Mouse (Mus musculus) Patski (cell line): ENCODE data around the gene Cyp24a1. TPM values are rescaled to one million over a fixed set of nuclear protein-coding genes. Genes with fewer than 3 reads are reported as not detected.
"Not testable (repeated sequence)": the region's sequence is repeated elsewhere in the genome, so short reads cannot be mapped to it uniquely, and the experiment has no call there.

Source experiments
- ATAC-seq: fragments of 100-300 bp; one replicate; pipeline ENCODE4 v1.8.0; 2021
- CTCF ChIA-PET: fragments of 350-600 bp; sonication (Branson Sonifier 250); formaldehyde crosslinking; loops from one replicate; lab custom pipeline; 2022; ENCODE audit warnings: inconsistent platforms; lab: Charles Lee
- POLR2A ChIA-PET: fragments of 350-600 bp; sonication (Branson Sonifier 250); formaldehyde crosslinking; loops from one replicate; lab custom pipeline; 2022; ENCODE audit warnings: antibody characterized with exemption, inconsistent platforms; lab: Charles Lee
- DNase-seq: peaks from one replicate; pipeline ENCODE4 v3.0.0-alpha.2; 2011; ENCODE audit warnings: low read depth, low spot score
- H3K27me3 ChIP-seq: fragments of 371-371 bp; one replicate; pipeline ENCODE4 v1.5.1; 2021
- CTCF ChIP-seq: fragments of 100-300 bp; IDR thresholded peaks from one replicate; pipeline ENCODE4 v1.5.1; 2021
- in situ Hi-C: fragments of 300-500 bp; cut with MboI; formaldehyde crosslinking; loops from 3 replicates; pipeline ENCODE4 v1.11.1; 2018; ENCODE audit warnings: low pct_unique_long_range_greater_than_20kb, mixed read lengths
- polyA plus RNA-seq: library from polyadenylated mRNA; unstranded; gene quantifications from one replicate; pipeline ENCODE4 v1.2.3, GENCODE M21; 2021

Cyp24a1 gene
- polyA plus RNA-seq, 1 experiment from 2014 or later = 0.19 TPM

DNA sequence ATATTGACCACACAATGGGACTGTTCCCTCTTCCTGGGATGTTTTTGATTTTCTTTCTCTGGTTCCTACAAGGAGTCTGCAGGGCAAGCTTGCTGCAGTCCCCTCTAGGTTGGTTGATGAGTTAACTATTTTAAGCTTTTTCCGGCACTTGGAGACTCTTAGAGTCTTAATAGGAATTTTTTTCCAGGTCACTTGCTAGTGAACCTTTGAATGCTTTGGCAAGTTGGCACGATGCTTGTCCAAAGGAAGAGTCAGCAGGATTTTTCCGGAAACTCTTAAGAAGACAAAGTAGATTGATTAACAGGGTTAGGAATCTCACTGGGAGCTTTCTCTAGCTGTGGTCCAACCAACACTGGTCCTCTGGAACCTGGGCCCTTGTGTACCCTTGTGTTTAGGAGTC is 21.8 kb downstream of the Cyp24a1 start:
- CTCF ChIA-PET = interaction anchor here (0.8 to 1.3 kb wide), 8 partner anchors 9 to 35 kb away, joined by 3 to 7 read pairs (median 3); no protein-coding TSS in a partner anchor
- in situ Hi-C loops = no loop called here
- no peaks in the 10 kb centered on the region for H3K27me3 ChIP-seq
- ATAC-seq (peak; percentile 82), DNase-seq (no peak)
- POLR2A ChIA-PET = no interaction called here
- TF ChIP-seq CTCF = no peak

DNA sequence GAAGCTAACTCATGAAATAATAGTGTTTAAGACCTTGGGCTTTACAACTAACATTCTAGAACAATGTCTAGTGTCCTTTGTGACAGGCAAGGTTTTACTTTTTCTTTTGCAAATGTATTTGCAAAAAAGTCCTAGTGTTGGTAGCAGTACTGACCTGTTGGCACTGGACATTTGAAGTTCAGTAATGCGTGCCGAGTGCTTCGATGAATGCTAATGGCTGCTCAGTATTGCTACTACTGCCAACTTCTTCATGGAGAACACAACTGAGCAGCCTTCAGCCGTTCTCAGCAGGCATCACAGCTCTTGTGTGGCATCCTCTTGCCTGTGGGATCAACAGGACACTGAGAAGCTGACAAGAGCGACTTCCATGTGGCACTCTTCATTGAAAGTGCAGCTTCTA is 22.8 kb downstream of the Cyp24a1 start:
- no peaks in the 10 kb centered on the region for H3K27me3 ChIP-seq
- DNase-seq (no peak), ATAC-seq (no peak)
- TF ChIP-seq CTCF = no peak
- ChIA-PET CTCF (interaction anchor here (1.8 to 1.9 kb wide), 2 partner anchors 23 to 34 kb away, joined by 5 to 6 read pairs; no protein-coding TSS in a partner anchor), POLR2A (interaction anchor here (0.7 kb wide), 1 partner anchor 10 kb away, joined by 3 read pairs; no protein-coding TSS in a partner anchor)
- in situ Hi-C loops = no loop called here

DNA sequence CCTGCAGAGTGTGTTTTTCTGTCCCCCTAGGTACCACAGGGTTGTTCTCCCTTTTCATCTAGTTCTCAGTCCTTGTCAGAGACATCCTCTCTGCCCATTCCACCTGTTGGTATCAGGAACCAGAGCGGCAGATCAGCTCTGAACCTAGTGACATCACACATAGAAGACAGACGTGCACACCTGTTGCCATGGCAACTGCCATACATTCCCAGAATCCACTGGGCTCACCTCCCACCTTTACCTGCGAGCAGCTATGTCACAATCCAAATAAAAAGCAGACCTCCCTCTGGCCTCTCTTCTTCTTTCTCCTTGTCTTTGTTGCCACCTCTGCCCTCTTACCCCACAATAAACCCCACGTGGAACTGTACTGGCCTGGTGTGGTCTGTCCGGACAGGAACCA is 26.4 kb downstream of the Cyp24a1 start:
- POLR2A ChIA-PET = interaction anchor here (0.6 to 1.0 kb wide), 2 partner anchors 37 to 834 kb away, joined by 3 to 4 read pairs; no protein-coding TSS in a partner anchor
- in situ Hi-C loops = no loop called here
- DNase-seq = no peak
- no peak for ATAC-seq
- H3K27me3 ChIP-seq = no peaks in the 10 kb centered on the region
- CTCF ChIA-PET = interaction anchor here (2.5 to 3.1 kb wide), 2 partner anchors 21 to 37 kb away, joined by 7 to 10 read pairs; no protein-coding TSS in a partner anchor
- no peak for TF ChIP-seq CTCF

DNA sequence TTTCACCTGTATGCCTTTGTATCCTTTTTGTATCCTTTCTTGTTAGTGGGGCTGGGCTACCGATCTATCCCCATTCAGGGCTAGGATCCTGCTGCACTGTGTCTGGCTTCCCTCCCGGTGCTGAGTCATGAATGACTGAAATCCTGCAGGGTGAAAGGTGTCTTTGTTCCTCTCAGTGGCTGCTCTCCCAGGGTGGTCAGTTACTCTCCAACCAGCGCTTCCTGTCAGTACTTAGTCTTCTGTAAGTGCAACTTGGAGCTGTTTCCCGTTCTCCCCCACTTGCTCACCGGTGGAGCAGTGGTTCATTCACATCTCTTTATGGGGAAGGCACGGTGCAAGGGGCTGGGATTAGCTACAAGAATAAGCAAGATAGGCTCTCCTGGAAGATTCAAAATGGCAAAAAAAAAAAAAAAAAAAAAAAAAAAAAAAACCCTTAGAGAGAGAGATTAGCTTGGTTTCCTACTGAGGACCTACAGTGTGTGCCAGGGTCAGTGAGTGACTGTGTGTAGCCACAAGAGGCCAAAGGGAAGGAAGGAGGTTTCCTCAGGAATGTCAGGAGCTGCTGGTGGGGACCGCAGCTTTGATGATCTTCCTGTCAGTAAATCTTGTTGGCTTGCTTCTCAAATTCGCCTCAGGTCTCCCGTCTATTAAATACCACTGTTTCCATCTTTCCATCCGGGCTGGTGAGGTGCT is 27.2 kb downstream of the Cyp24a1 start:
- ATAC-seq (peak; percentile 89), DNase-seq (peak; percentile 85)
- no peaks in the 10 kb centered on the region for H3K27me3 ChIP-seq
- in situ Hi-C loops = no loop called here
- POLR2A ChIA-PET = no interaction called here
- TF ChIP-seq CTCF = no peak
- CTCF ChIA-PET = interaction anchor here (0.9 to 3.1 kb wide), 4 partner anchors 20 to 47 kb away, joined by 3 to 10 read pairs (median 6); no protein-coding TSS in a partner anchor

DNA sequence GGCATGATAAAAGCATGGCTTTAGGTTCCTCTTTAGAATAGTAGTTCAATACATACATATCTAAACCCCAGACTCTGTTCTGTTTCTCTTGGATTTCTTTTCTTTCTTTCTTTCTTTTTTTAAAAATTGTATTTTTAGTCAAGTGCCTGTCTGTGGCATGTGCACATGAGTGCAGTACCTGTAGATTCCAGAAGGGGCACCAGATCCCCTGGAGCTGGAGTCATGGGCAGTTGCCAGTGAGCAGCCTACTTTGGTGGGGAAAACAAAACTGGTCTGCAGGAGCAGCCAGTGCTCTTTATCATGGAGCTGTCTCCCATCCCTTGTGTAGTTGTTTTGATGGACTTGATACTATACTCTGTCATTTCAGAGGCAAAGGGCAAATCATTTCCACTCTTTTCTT is 28.9 kb downstream of the Cyp24a1 start:
- POLR2A ChIA-PET = no interaction called here
- no peak for TF ChIP-seq CTCF
- CTCF ChIA-PET = interaction anchor here (1.0 to 3.1 kb wide), 3 partner anchors 14 to 39 kb away, joined by 3 to 10 read pairs (median 4); no protein-coding TSS in a partner anchor
- ATAC-seq = no peak
- no peaks in the 10 kb centered on the region for H3K27me3 ChIP-seq
- in situ Hi-C loops = no loop called here
- DNase-seq = no peak

DNA sequence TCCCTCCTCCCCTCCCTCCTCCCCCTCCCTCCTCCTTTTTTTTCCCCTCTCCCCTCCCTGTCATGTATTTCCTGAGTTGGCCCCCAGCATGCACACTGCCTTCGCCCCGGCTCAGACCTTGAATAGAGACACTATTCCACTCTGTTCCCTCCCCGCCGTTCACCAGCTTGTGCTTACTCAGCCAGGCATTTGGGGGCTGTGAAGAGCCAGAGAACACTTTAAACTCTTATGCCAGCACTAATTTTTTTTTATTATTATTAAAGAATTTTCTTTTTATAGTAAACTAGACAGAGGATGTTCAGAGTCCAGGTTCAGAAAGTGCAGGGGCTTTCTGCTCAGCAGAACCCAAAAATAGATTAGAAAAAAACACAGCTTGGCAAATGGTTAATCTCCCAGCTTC is 32.1 kb downstream of the Cyp24a1 start:
- no peak for TF ChIP-seq CTCF
- ChIA-PET CTCF (interaction anchor here (0.7 to 1.0 kb wide), 2 partner anchors 15 to 22 kb away, joined by 3 read pairs; no protein-coding TSS in a partner anchor), POLR2A (no interaction called here)
- ATAC-seq = no peak
- no peaks in the 10 kb centered on the region for H3K27me3 ChIP-seq
- in situ Hi-C loops = no loop called here
- no peak for DNase-seq

DNA sequence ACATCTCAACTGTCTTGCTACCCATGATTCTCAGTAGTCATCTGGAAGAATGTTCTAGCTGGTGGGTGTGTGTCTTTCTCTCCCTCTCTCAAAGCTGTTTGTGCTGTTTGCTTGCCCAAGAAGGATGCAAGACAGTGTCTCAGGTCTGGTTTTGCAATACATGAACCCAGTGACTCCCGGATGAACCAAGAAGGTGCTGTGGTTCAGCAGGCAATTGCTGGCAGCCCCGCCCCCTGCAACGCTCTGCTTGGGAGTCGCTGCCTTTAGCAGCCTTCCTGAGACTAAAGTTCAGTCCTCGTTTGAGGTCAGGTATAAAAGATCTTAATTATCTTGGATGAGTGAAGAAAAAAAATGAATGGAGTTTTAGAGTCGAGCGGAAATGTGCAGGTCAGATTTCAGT is 35.3 kb downstream of the Cyp24a1 start:
- H3K27me3 ChIP-seq = no peaks in the 10 kb centered on the region
- CTCF ChIA-PET = interaction anchor here (1.3 kb wide), 1 partner anchor 50 kb away, joined by 3 read pairs; no protein-coding TSS in a partner anchor
- no peak for ATAC-seq
- POLR2A ChIA-PET = no interaction called here
- no peak for DNase-seq
- no peak for TF ChIP-seq CTCF
- in situ Hi-C loops = no loop called here

DNA sequence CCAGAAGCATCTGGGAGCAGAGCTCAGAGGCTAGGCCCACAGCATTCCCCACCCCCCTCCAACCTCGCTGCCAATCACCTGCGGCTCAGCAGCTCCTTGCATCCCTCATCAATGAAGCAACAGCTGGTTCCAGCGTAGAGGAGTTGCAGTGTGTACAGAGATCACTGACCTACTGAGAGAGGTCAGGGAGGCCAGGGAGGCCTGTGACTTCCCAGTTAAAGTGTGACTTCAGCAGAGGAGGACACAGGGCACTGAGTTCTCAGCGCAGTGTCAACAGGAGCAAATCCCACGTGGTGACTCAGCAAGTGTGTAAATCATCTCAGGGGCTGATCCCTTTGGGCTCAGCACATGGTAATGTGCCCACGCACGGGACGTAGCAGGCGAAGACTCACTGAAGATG is 37.1 kb downstream of the Cyp24a1 start:
- ChIA-PET CTCF (interaction anchor here (0.7 to 1.7 kb wide), 3 partner anchors 40 to 138 kb away, joined by 3 to 4 read pairs (median 3); no protein-coding TSS in a partner anchor), POLR2A (no interaction called here)
- H3K27me3 ChIP-seq = no peaks in the 10 kb centered on the region
- ATAC-seq (no peak), DNase-seq (no peak)
- in situ Hi-C loops = no loop called here
- TF ChIP-seq CTCF = no peak

DNA sequence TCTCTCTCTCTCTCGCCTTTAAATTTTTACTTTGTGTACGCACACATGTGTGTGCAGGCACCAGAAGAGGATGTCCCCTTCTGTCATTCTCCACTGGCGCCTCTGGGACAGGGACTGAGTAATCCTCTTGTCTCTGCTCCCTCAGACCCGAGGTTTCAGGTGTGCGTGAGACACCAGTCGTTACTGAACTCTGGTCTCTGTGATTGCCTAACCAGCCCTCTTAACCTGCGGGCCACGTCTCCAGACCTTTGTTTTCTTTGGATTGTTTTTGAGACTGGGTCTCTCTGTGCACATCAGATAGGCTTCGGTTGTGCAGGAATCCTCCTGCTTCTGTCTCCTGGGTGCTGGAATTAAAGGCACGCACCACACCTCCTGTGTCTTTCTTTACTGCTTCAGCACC is 37.8 kb downstream of the Cyp24a1 start:
- DNase-seq (no peak), ATAC-seq (no peak)
- in situ Hi-C loops = no loop called here
- POLR2A ChIA-PET = interaction anchor here (0.6 kb wide), 1 partner anchor 11 kb away, joined by 4 read pairs; no protein-coding TSS in a partner anchor
- CTCF ChIA-PET = interaction anchor here (1.7 kb wide), 1 partner anchor 49 kb away, joined by 4 read pairs; no protein-coding TSS in a partner anchor
- TF ChIP-seq CTCF = no peak
- no peaks in the 10 kb centered on the region for H3K27me3 ChIP-seq

DNA sequence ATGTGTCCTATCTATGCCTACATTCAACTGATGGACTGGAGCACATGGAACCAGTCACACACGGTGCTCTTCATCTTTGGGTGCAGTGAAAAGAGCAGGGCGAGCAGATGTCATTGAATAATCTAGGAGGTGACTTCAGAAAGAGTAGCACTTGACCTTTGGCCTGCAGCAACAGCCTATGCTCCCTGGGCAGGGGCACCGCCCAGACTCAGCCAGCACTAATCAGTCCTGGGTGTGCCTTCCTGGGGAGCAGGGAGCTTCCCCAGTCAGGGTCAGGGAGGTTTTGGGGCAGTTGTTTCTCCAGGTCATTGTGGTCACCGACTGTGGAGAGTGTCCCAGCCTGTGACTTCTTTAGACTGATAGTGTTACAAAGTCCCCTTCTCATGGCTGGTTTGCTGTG is 43.1 kb downstream of the Cyp24a1 start:
- DNase-seq, ATAC-seq, POLR2A ChIA-PET, H3K27me3 ChIP-seq: not testable (repeated sequence)
- in situ Hi-C loops = loop anchor here (5.0 kb wide), 2 partner anchors 53 to 102 kb away; no protein-coding TSS in a partner anchor
- CTCF ChIA-PET = interaction anchor here (1.3 to 3.1 kb wide), 2 partner anchors 14 to 54 kb away, joined by 4 to 19 read pairs; no protein-coding TSS in a partner anchor
